Mouse (Mus musculus) kidney, embryonic 14.5 days (tissue): Measurements from ENCODE around the gene Ints14. TPM values are rescaled to one million over a fixed set of nuclear protein-coding genes. Genes with fewer than 3 reads are reported as not detected.
"Not testable (repeated sequence)": the region's sequence is repeated elsewhere in the genome, so short reads cannot be mapped to it uniquely, and the experiment has no call there.

ENCODE experiments used
- ATAC-seq: fragments of 200-750 bp; cut with Nextera tagmentation; 2 replicates; pipeline ENCODE4 v1.8.0; 2017; ENCODE audit warnings: moderate number of reproducible peaks, mild to moderate bottlenecking, moderate TSS enrichment, moderate library complexity; ENCODE audit not compliant: low FRiP score, low TSS enrichment
- H3K27ac ChIP-seq: fragments of 300-500 bp; sonication (generic); 2 replicates; pipeline ENCODE4 v1.5.1; 2014; ENCODE audit warnings: low read depth, mild to moderate bottlenecking, low read length, moderate library complexity, mixed read lengths
- H3K27me3 ChIP-seq: fragments of 300-500 bp; sonication (generic); 2 replicates; pipeline ENCODE4 v1.6.1; 2014; ENCODE audit warnings: mild to moderate bottlenecking, low read length; ENCODE audit not compliant: control insufficient read depth, insufficient read depth
- H3K36me3 ChIP-seq: fragments of 300-500 bp; sonication (generic); 2 replicates; pipeline ENCODE4 v1.6.1; 2014; ENCODE audit warnings: low read length, mixed read lengths; ENCODE audit not compliant: control insufficient read depth, insufficient read depth
- H3K4me1 ChIP-seq: fragments of 300-500 bp; sonication (generic); 2 replicates; pipeline ENCODE4 v1.6.1; 2014; ENCODE audit warnings: low read length, mixed read lengths; ENCODE audit not compliant: control insufficient read depth, insufficient read depth
- H3K4me2 ChIP-seq: fragments of 300-500 bp; sonication (generic); replicated peaks from 2 replicates; pipeline ENCODE4 v1.6.1; 2014; ENCODE audit warnings: low read depth, mild to moderate bottlenecking, low read length
- H3K4me3 ChIP-seq: fragments of 300-500 bp; sonication (generic); 2 replicates; pipeline ENCODE4 v1.5.1; 2014; ENCODE audit warnings: mild to moderate bottlenecking, low read length
- H3K9ac ChIP-seq: fragments of 300-500 bp; sonication (generic); 2 replicates; pipeline ENCODE4 v1.6.1; 2014; ENCODE audit warnings: low read depth, mild to moderate bottlenecking, low read length, moderate library complexity
- H3K9me3 ChIP-seq: fragments of 300-500 bp; sonication (generic); 2 replicates; pipeline ENCODE4 v1.6.1; 2016; ENCODE audit warnings: low read length; ENCODE audit not compliant: control insufficient read depth
- WGBS: fragments of 180-500 bp; shearing (Covaris S2); extraction: QIAGEN DNeasy Blood & Tissue Kit; methylation state at CpG from one replicate; pipeline ENCODE4 v1.1.7; 2014; 5-methylcytosine and 5-hydroxymethylcytosine counted together
- polyA plus RNA-seq: library from polyadenylated mRNA; unstranded; fragments of >200 nt; fragmentation: Nextera tagmentation; extraction: Ambion mirVana; gene quantifications from 2 replicates; pipeline ENCODE4 v1.2.1, GENCODE M21; 2014

Ints14 gene
- polyA plus RNA-seq, 1 experiment from 2014 or later: 71.6 TPM

DNA sequence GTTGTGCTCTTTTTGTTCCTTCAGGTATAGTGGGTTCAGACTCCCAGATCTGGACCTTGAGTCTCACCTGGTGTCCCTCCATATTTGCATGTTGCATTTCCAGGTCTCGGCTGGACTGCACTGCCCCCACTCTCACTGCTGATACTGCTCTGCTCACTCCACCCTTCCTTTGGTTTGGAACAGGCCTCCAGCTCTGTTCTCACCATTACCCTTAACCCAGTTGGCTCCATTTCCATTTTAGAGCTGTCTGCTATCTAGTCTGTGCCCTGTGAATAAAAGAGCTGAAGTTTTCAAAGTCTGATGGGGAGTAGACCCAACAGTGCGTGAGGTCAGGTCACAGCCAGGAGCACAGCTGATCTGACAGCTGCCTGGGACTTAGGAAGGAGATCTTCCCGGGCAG is 19.8 kb downstream of the Ints14 start:
- no peak overlapping the region for H3K27ac ChIP-seq
- no peak overlapping the region for H3K4me2 ChIP-seq
- WGBS: 83% methylated on average over 3 of the region's 3 CpGs
- H3K9ac ChIP-seq: no peak overlapping the region
- H3K36me3 ChIP-seq: peaks cover 93% of the 10 kb centered on the region
- H3K4me1 ChIP-seq: no peaks in the 10 kb centered on the region
- no peaks in the 10 kb centered on the region for H3K9me3 ChIP-seq
- H3K27me3 ChIP-seq: no peaks in the 10 kb centered on the region
- no peak overlapping the region for H3K4me3 ChIP-seq
- no peak for ATAC-seq

DNA sequence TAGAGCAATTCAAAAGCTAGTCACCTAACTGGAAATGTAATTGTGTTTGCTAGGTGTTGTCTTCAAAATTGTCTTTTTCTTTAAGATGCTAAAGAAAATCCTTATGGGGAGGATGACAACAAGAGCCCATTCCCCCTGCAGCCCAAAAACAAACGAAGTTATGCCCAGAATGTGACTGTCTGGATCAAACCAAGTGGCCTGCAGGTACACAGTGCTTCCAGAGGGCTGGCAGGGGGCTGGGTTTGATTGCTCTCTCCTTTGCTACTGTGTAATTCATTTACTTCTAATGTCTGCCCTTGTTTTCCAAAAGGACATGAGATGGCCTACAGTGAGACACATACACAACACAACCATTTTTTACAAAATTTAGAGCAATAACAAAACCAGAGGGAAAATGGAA is 21.2 kb downstream of the Ints14 start:
- Histone ChIP-seq H3K27me3 (no peaks in the 10 kb centered on the region), H3K4me1 (no peaks in the 10 kb centered on the region)
- WGBS: 71% methylated on average over 1 of the region's 1 CpGs

DNA sequence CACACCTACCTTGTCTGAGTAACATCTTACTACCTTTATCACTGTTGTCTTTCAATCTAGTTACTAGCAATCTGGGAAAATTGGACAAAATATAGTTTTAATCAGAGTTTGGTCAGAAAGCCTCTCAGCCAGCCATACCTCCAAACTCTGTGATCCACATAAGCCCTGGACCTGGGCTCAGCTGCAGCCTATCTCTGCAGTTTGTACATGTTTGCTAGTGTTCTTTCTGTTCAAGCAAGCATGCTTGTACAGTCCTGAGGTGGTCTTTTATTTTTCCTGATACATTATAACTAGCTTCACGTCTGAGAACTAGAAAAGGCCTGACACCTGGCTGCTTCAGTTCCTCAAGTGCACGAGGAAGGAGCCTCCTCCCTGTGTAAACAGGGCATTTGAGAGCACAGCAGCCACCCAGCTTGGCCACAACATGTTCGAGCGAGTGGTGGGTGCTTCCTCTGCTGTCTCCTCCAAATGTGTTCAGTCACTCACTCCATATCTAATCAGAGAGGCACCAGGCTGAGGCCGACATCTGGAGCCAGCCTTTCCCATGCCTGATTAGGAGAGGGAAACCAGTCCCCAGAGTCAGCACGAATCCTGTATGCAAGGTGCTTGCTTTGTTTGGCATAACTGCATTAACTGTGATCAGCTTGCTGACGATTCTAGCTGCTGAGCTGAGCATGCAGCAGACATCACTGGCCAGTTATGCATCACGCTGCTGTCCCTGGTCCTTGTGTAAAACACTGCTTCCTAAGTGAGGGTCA is 24.5 kb downstream of the Ints14 start:
- H3K4me1 ChIP-seq: no peaks in the 10 kb centered on the region
- H3K9me3 ChIP-seq: no peaks in the 10 kb centered on the region
- no peaks in the 10 kb centered on the region for H3K27me3 ChIP-seq
- WGBS: 86% methylated on average over 8 of the region's 8 CpGs
- H3K4me2 ChIP-seq: no peak overlapping the region
- no peak overlapping the region for H3K27ac ChIP-seq
- peaks cover 98% of the 10 kb centered on the region for H3K36me3 ChIP-seq
- ATAC-seq: no peak
- H3K4me3 ChIP-seq: no peak overlapping the region
- H3K9ac ChIP-seq: no peak overlapping the region

More for the DNA sequence above, 21.2 kb downstream of the Ints14 start:
- Histone ChIP-seq H3K4me2 (no peak overlapping the region), H3K9ac (no peak overlapping the region), H3K4me3 (no peak overlapping the region), H3K36me3 (peaks cover 95% of the 10 kb centered on the region), H3K27ac (no peak overlapping the region), H3K9me3 (no peaks in the 10 kb centered on the region)
- no peak for ATAC-seq

DNA sequence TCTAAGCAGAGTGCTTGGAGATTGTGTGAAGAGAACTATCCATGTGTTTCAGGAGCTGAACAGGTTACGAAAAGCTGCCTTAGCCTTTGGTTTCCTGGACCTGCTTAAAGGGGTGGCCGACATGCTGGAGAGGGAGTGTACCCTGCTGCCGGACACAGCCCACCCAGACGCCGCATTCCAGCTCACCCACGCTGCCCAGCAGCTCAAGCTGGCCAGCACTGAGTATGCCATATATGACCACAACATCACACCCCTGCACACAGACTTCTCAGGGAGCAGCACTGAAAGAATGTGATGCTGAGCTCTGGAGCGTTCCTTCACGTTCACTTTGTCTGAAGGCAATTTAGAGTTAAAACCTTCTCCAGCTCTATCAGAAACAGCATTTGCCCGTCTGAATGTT is 25.1 kb downstream of the Ints14 start:
- Histone ChIP-seq H3K27me3 (no peaks in the 10 kb centered on the region), H3K9me3 (no peaks in the 10 kb centered on the region), H3K9ac (no peak overlapping the region), H3K4me3 (no peak overlapping the region), H3K36me3 (peaks cover 98% of the 10 kb centered on the region), H3K4me2 (no peak overlapping the region), H3K27ac (no peak overlapping the region), H3K4me1 (no peaks in the 10 kb centered on the region)
- 88% methylated on average over 9 of the region's 9 CpGs for WGBS
- no peak for ATAC-seq

DNA sequence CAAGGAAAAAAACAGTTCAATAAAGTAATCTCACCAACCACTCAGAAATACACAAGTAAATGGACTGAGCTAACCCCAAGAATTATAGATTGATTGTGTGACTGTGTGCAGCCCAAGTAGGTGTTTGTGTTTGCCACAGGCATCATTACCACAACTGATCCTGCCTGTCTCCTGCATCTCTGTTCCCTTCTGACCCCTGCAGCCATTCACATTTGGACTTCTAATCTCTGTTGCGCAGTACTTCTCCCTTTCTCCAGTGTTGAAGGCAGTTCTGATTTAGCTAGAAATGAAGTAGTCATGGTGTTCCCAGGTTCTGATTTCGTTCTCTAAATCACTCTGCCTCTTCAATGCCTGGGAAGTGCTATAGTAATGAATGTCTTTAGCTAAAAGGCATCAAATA is 26.9 kb downstream of the Ints14 start:
- Histone ChIP-seq H3K9me3 (no peaks in the 10 kb centered on the region), H3K36me3 (peaks cover 84% of the 10 kb centered on the region), H3K27me3 (no peaks in the 10 kb centered on the region), H3K4me1 (no peaks in the 10 kb centered on the region), H3K9ac (no peak overlapping the region), H3K27ac (no peak overlapping the region), H3K4me2 (no peak overlapping the region), H3K4me3 (no peak overlapping the region)
- WGBS: 90% methylated on average over 2 of the region's 2 CpGs
- ATAC-seq: no peak

DNA sequence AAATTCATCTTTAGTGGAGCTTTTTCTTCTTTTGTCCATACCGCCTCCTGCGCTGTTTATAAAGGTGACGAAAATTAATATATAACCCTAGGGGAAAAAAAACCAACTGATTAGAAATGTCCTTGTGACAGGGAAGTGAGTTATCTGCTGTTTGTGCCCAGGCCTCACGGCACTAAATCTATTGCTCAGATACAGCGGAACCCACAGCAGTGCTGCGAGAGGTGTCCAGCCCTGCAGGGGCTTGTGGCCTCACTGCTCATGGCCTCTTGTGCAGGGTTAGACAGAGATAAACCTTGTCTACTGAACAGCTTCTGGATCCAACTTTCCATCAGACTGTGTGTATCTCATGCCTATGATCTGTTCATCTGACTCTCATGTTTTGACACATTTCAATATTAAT is 27.7 kb downstream of the Ints14 start:
- H3K36me3 ChIP-seq: peaks cover 81% of the 10 kb centered on the region
- H3K4me3 ChIP-seq: no peak overlapping the region
- 87% methylated on average over 6 of the region's 6 CpGs for WGBS
- H3K9ac ChIP-seq: no peak overlapping the region
- H3K4me1 ChIP-seq: no peaks in the 10 kb centered on the region
- no peak overlapping the region for H3K4me2 ChIP-seq
- H3K27me3 ChIP-seq: no peaks in the 10 kb centered on the region
- no peaks in the 10 kb centered on the region for H3K9me3 ChIP-seq
- no peak overlapping the region for H3K27ac ChIP-seq
- ATAC-seq: no peak

DNA sequence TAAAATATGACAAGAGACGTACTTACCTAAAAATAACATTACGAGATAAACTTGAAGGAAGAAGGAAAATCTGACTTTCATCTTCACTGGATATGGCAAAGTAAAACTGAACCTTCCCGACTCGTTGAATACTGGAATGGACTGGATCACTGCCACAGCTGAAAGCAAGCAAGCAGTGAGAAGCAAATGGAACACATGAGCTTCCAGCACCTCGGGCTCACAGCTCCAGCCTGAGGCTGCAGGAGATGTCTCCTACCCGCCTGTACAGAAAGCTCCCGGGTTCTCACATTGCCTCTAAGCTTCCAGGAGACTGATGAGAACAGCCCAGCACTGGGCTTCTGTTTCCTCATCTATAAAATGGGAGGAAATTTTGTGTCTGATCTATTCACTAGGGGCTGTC is 29.6 kb downstream of the Ints14 start:
- H3K36me3 ChIP-seq: peaks cover 77% of the 10 kb centered on the region
- ATAC-seq: no peak
- WGBS: 92% methylated on average over 7 of the region's 7 CpGs

DNA sequence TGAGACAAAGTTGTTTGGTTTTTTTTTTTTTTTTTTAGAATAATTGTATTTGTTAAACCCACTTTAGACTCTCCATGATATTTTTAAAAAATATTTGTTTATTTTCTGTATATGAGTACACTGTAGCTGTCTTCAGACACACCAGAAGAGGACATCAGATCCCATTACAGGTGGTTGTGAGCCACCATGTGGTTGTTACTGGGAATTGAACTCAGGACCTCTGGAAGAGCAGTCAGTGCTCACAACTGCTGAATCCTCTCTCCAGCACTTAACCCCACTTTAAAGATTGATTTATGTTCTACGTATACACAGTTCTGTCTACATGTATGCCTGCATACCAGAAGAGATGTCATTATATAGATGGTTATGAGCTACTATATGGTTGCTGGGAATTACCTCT is 34.8 kb downstream of the Ints14 start:
- ATAC-seq, H3K9me3 ChIP-seq, H3K4me1 ChIP-seq, H3K4me2 ChIP-seq, H3K27ac ChIP-seq, H3K27me3 ChIP-seq, H3K4me3 ChIP-seq, H3K9ac ChIP-seq: not testable (repeated sequence)
- 92% methylated on average over 1 of the region's 1 CpGs for WGBS
- H3K36me3 ChIP-seq: peaks cover 58% of the 10 kb centered on the region

More for the DNA sequence above, 29.6 kb downstream of the Ints14 start:
- Histone ChIP-seq H3K9me3 (no peaks in the 10 kb centered on the region), H3K27ac (no peak overlapping the region), H3K27me3 (no peaks in the 10 kb centered on the region), H3K4me1 (no peaks in the 10 kb centered on the region), H3K4me3 (no peak overlapping the region), H3K9ac (no peak overlapping the region), H3K4me2 (no peak overlapping the region)

DNA sequence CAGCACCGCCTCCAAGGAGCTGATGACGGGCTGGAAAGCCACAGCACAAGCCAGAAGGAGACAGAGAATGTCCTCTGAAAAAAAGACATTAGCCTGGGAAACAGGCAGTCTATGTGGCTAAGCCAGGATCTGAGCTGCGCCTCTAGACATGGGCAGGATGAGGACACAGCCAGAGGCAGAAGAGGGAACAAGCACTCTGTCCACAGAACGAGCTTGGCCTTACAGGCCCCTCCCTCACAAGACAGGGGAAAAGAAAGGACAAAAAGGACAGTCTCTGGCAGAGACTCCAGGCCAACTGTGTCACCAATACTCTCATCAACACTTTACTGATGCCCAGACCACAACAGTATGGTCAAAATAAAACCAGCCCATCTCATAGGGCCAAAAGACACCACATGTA is 40.8 kb downstream of the Ints14 start:
- H3K4me3 ChIP-seq: no peak overlapping the region
- no peaks in the 10 kb centered on the region for H3K27me3 ChIP-seq
- H3K4me2 ChIP-seq: no peak overlapping the region
- no peak for ATAC-seq
- H3K9ac ChIP-seq: no peak overlapping the region
- H3K27ac ChIP-seq: no peak overlapping the region
- H3K9me3 ChIP-seq: no peaks in the 10 kb centered on the region
- peaks cover 60% of the 10 kb centered on the region for H3K36me3 ChIP-seq
- no peaks in the 10 kb centered on the region for H3K4me1 ChIP-seq
- WGBS: 73% methylated on average over 4 of the region's 4 CpGs
